Mouse (Mus musculus) liver, embryonic 13.5 days (tissue): ENCODE measurements around the gene Sppl2c. TPM values are rescaled to one million over a fixed set of nuclear protein-coding genes. Genes with fewer than 3 reads are reported as not detected.

Source experiments
- ATAC-seq: fragments of 200-750 bp; cut with Nextera tagmentation; 2 replicates; pipeline ENCODE4 v1.8.0; 2017; ENCODE audit warnings: low read depth, mild to moderate bottlenecking, moderate number of reproducible peaks, moderate library complexity
- DNase-seq: peaks from one replicate; pipeline ENCODE4 v3.0.0; 2022
- H3K27ac ChIP-seq: fragments of 300-500 bp; sonication (generic); 2 replicates; pipeline ENCODE4 v1.5.1; 2015; ENCODE audit warnings: moderate library complexity, mild to moderate bottlenecking, inconsistent platforms
- H3K27me3 ChIP-seq: fragments of 300-500 bp; sonication (generic); 2 replicates; pipeline ENCODE4 v1.6.1; 2015; ENCODE audit warnings: mild to moderate bottlenecking, inconsistent platforms
- H3K36me3 ChIP-seq: fragments of 300-500 bp; sonication (generic); 2 replicates; pipeline ENCODE4 v1.6.1; 2015; ENCODE audit warnings: mild to moderate bottlenecking, inconsistent platforms
- H3K4me1 ChIP-seq: fragments of 300-500 bp; sonication (generic); replicated peaks from 2 replicates; pipeline ENCODE4 v1.6.1; 2015; ENCODE audit warnings: inconsistent platforms
- H3K4me2 ChIP-seq: fragments of 300-500 bp; sonication (generic); 2 replicates; pipeline ENCODE4 v1.6.1; 2015; ENCODE audit warnings: inconsistent platforms, mild to moderate bottlenecking, moderate library complexity
- H3K4me3 ChIP-seq: fragments of 300-500 bp; sonication (generic); replicated peaks from 2 replicates; pipeline ENCODE4 v1.5.1; 2015; ENCODE audit warnings: mild to moderate bottlenecking, inconsistent platforms
- H3K9ac ChIP-seq: fragments of 300-500 bp; sonication (generic); 2 replicates; pipeline ENCODE4 v1.6.1; 2015; ENCODE audit warnings: mild to moderate bottlenecking, inconsistent platforms
- H3K9me3 ChIP-seq: fragments of 300-500 bp; sonication (generic); replicated peaks from 2 replicates; pipeline ENCODE4 v1.6.1; 2016; ENCODE audit warnings: inconsistent platforms
- WGBS: fragments of 180-500 bp; shearing (Covaris S2); methylation state at CpG from one replicate; pipeline ENCODE4 v1.1.7; 2015; ENCODE audit not compliant: insufficient replicate concordance; 5-methylcytosine and 5-hydroxymethylcytosine counted together
- polyA plus RNA-seq: library from polyadenylated mRNA; unstranded; fragments of >200 nt; fragmentation: Nextera tagmentation; extraction: Ambion mirVana; gene quantifications from 2 replicates; pipeline ENCODE4 v1.2.1, GENCODE M21; 2015

Sppl2c gene
- polyA plus RNA-seq, 1 experiment from 2014 or later: not detected

GRCm38 (mm10) chr11:104159769-104160272 is 26.3 kb upstream of the Sppl2c start:
- H3K27ac ChIP-seq: no peak overlapping the region
- H3K4me2 ChIP-seq: no peak overlapping the region
- no peaks in the 10 kb centered on the region for H3K36me3 ChIP-seq
- H3K27me3 ChIP-seq: peaks cover 44% of the 10 kb centered on the region
- H3K4me3 ChIP-seq: no peak overlapping the region
- no peak for DNase-seq
- 31% methylated on average over 4 of the region's 4 CpGs for WGBS
- no peak overlapping the region for H3K9ac ChIP-seq
- H3K9me3 ChIP-seq: no peaks in the 10 kb centered on the region
- H3K4me1 ChIP-seq: no peaks in the 10 kb centered on the region
- no peak for ATAC-seq

DNA sequence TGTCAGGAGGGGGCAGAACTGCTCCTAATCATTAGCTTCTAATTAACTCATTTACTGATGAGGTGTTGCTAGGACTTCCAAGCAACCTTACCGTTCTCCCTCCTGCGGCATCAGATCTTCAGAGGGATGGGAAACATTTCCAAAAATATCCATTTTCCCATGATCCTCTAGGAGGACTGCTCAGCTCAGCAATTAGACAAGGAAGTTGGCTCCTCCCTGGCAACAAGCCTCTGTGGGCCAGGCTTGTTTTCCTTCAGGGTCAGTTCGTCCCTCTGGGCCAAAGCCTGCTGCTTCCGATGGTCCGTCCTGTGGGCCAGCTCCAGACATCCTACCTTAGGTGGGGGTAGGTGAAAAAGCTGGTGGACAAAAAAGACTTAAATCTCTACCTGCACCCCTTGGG is 25.0 kb upstream of the Sppl2c start:
- ATAC-seq (no peak), DNase-seq (no peak)
- Histone ChIP-seq H3K9me3 (no peaks in the 10 kb centered on the region), H3K27ac (no peak overlapping the region), H3K4me3 (no peak overlapping the region), H3K9ac (no peak overlapping the region), H3K27me3 (peaks cover 37% of the 10 kb centered on the region), H3K4me2 (no peak overlapping the region), H3K36me3 (no peaks in the 10 kb centered on the region), H3K4me1 (no peaks in the 10 kb centered on the region)
- 63% methylated on average over 5 of the region's 5 CpGs for WGBS

DNA sequence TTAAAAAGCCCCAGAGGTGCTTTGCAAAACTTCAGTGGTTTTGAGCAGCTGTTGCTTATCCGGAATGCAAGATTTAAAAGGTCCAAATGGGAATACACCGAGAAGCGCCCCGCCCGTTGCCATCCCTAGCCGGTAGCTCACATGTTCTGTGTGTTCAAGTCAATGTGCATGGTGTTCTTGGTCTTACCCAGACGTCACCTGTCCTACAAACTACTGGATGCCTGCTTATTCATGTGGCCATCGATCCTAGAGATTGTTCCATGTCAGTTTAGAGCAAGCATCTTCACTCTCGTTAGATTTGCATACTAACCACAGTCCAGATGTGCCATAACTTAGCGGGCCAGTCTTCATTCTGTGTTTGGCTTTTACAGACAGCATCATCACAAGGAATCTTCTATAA is 21.9 kb upstream of the Sppl2c start:
- no peak overlapping the region for H3K27ac ChIP-seq
- 71% methylated on average over 10 of the region's 10 CpGs for WGBS
- ATAC-seq: no peak

GRCm38 (mm10) chr11:104171281-104171781 is 14.8 kb upstream of the Sppl2c start:
- Histone ChIP-seq H3K4me1 (no peaks in the 10 kb centered on the region), H3K4me2 (no peak overlapping the region), H3K27me3 (no peaks in the 10 kb centered on the region), H3K27ac (no peak overlapping the region), H3K36me3 (no peaks in the 10 kb centered on the region), H3K9me3 (no peaks in the 10 kb centered on the region), H3K9ac (no peak overlapping the region), H3K4me3 (no peak overlapping the region)
- 33% methylated on average over 12 of the region's 12 CpGs for WGBS
- peak; percentile 24 for DNase-seq
- ATAC-seq: no peak

More for the DNA sequence above, 21.9 kb upstream of the Sppl2c start:
- no peaks in the 10 kb centered on the region for H3K36me3 ChIP-seq
- no peak overlapping the region for H3K4me3 ChIP-seq
- H3K9me3 ChIP-seq: no peaks in the 10 kb centered on the region
- no peak for DNase-seq
- H3K9ac ChIP-seq: no peak overlapping the region
- peaks cover 6% of the 10 kb centered on the region for H3K27me3 ChIP-seq
- H3K4me1 ChIP-seq: no peaks in the 10 kb centered on the region
- H3K4me2 ChIP-seq: no peak overlapping the region

GRCm38 (mm10) chr11:104178893-104179292 is 7.2 kb upstream of the Sppl2c start:
- no peak overlapping the region for H3K9ac ChIP-seq
- no peaks in the 10 kb centered on the region for H3K4me1 ChIP-seq
- H3K4me3 ChIP-seq: no peak overlapping the region
- DNase-seq (no peak), ATAC-seq (no peak)
- 35% methylated on average over 7 of the region's 7 CpGs for WGBS
- H3K4me2 ChIP-seq: no peak overlapping the region
- H3K27me3 ChIP-seq: 0 out of 2 replicates have a peak, but pooled peaks cover 2% of the 10 kb centered on the region
- no peaks in the 10 kb centered on the region for H3K9me3 ChIP-seq
- no peaks in the 10 kb centered on the region for H3K36me3 ChIP-seq
- no peak overlapping the region for H3K27ac ChIP-seq

- ATAC-seq (no peak), DNase-seq (no peak)
- no peaks in the 10 kb centered on the region for H3K9me3 ChIP-seq
- H3K27ac ChIP-seq: no peak overlapping the region
- H3K4me2 ChIP-seq: no peak overlapping the region
- no peak overlapping the region for H3K9ac ChIP-seq
- 0 out of 2 replicates have a peak, but pooled peaks cover 2% of the 10 kb centered on the region for H3K27me3 ChIP-seq
- H3K4me1 ChIP-seq: no peaks in the 10 kb centered on the region
- WGBS: 51% methylated on average over 5 of the region's 5 CpGs
- no peak overlapping the region for H3K4me3 ChIP-seq
- H3K36me3 ChIP-seq: no peaks in the 10 kb centered on the region
These were observed 6.3 kb upstream of the Sppl2c start for GRCm38 (mm10) chr11:104179804-104180203.

GRCm38 (mm10) chr11:104182141-104182540 is 4.0 kb upstream of the Sppl2c start:
- Histone ChIP-seq H3K4me2 (no peak overlapping the region), H3K9ac (no peak overlapping the region), H3K27me3 (0 out of 2 replicates have a peak, but pooled peaks cover 2% of the 10 kb centered on the region), H3K36me3 (no peaks in the 10 kb centered on the region), H3K4me1 (no peaks in the 10 kb centered on the region), H3K9me3 (no peaks in the 10 kb centered on the region), H3K4me3 (no peak overlapping the region), H3K27ac (no peak overlapping the region)
- ATAC-seq (no peak), DNase-seq (no peak)
- 53% methylated on average over 3 of the region's 3 CpGs for WGBS

DNA sequence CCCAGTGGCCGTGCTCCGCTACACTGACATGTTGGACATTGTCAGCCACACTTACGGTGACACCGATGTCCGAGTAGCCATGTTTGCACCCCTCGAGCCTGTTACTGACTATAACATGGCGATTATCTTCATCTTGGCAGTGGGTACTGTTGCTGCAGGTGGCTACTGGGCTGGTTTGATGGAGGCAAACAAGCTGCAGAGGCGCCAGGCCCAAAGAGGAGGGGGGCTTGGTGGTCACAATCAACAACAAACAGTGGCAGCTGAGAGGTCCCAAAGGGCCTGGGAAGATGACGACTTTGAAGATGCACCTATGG is 667 bp downstream of the Sppl2c start:
- DNase-seq (no peak), ATAC-seq (no peak)
- no peaks in the 10 kb centered on the region for H3K36me3 ChIP-seq
- H3K27ac ChIP-seq: no peak overlapping the region
- H3K27me3 ChIP-seq: no peaks in the 10 kb centered on the region
- no peak overlapping the region for H3K4me2 ChIP-seq
- WGBS: 74% methylated on average over 9 of the region's 9 CpGs
- H3K9me3 ChIP-seq: no peaks in the 10 kb centered on the region
- no peak overlapping the region for H3K9ac ChIP-seq
- no peak overlapping the region for H3K4me3 ChIP-seq
- H3K4me1 ChIP-seq: no peaks in the 10 kb centered on the region

DNA sequence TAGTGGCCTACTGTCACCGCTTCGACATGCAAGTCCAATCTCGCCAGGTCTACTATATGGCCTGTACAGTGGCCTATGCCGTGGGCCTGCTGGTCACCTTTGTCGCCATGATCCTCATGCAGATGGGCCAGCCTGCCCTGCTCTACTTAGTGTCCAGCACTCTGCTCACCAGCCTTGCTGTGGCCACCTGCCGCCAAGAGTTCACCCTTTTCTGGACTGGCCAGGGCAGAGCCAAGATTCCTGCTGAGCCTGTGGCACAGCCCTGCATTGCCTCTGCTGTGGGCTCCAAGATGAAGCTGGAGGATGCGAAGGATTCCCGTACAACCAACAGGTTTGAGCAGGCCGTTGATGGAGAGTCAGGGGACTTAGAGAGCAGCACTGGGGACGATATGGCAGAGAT is 1.6 kb downstream of the Sppl2c start:
- Histone ChIP-seq H3K27me3 (no peaks in the 10 kb centered on the region), H3K9ac (no peak overlapping the region), H3K27ac (no peak overlapping the region), H3K4me1 (no peaks in the 10 kb centered on the region), H3K4me3 (no peak overlapping the region), H3K36me3 (no peaks in the 10 kb centered on the region), H3K4me2 (no peak overlapping the region), H3K9me3 (no peaks in the 10 kb centered on the region)
- DNase-seq: no peak
- ATAC-seq: no peak
- 73% methylated on average over 10 of the region's 10 CpGs for WGBS

- H3K4me2 ChIP-seq: no peak overlapping the region
- H3K4me1 ChIP-seq: no peaks in the 10 kb centered on the region
- DNase-seq: no peak
- WGBS: 63% methylated on average over 2 of the region's 2 CpGs
- no peaks in the 10 kb centered on the region for H3K36me3 ChIP-seq
- no peak for ATAC-seq
- H3K27me3 ChIP-seq: no peaks in the 10 kb centered on the region
- no peak overlapping the region for H3K27ac ChIP-seq
- no peaks in the 10 kb centered on the region for H3K9me3 ChIP-seq
- H3K9ac ChIP-seq: no peak overlapping the region
- no peak overlapping the region for H3K4me3 ChIP-seq
These were observed 3.9 kb downstream of the Sppl2c start for GRCm38 (mm10) chr11:104190008-104190407.

DNA sequence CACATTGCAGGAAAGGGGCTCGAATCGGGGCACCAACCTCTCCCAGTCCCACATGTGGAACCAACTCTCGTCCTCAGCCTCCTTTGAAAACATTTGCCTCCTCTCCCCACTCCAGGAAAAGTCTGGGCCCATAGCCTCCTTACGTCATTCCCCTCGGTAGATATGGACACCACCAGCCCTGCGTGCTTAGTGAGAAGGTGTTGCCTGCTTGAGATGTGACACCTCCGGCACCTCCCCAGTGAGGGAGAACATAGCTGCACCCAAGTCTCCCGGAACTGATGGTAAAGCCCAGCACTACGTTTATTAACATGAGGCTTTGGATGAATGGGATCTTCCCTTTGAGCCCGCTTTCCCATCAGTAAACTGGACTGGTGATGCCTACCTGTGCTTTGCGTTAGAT is 9.3 kb downstream of the Sppl2c start:
- Histone ChIP-seq H3K36me3 (no peaks in the 10 kb centered on the region), H3K4me2 (no peak overlapping the region), H3K4me3 (no peak overlapping the region), H3K27ac (no peak overlapping the region), H3K4me1 (no peaks in the 10 kb centered on the region), H3K9ac (no peak overlapping the region), H3K27me3 (peaks cover 10% of the 10 kb centered on the region), H3K9me3 (no peaks in the 10 kb centered on the region)
- ATAC-seq: no peak
- no peak for DNase-seq
- 64% methylated on average over 11 of the region's 11 CpGs for WGBS

GRCm38 (mm10) chr11:104195791-104196190 is 9.7 kb downstream of the Sppl2c start:
- Histone ChIP-seq H3K9me3 (no peaks in the 10 kb centered on the region), H3K27ac (no peak overlapping the region), H3K9ac (no peak overlapping the region), H3K4me2 (no peak overlapping the region), H3K4me3 (no peak overlapping the region), H3K36me3 (no peaks in the 10 kb centered on the region), H3K4me1 (no peaks in the 10 kb centered on the region), H3K27me3 (peaks cover 10% of the 10 kb centered on the region)
- WGBS: 13% methylated on average over 9 of the region's 9 CpGs
- ATAC-seq: no peak
- DNase-seq: peak; percentile 36
